Mouse (Mus musculus) bone marrow macrophage, adult 2 months (primary cell): ENCODE data around the gene Rasd1. TPM values are rescaled to one million over a fixed set of nuclear protein-coding genes. Genes with fewer than 3 reads are reported as not detected.

ENCODE experiments used
- H3K27ac ChIP-seq: 2 replicates; pipeline ENCODE4 v1.5.1; 2012; ENCODE audit warnings: low read depth, low read length; ENCODE audit not compliant: insufficient read depth
- H3K4me1 ChIP-seq: 2 replicates; pipeline ENCODE4 v1.6.1; 2012; ENCODE audit warnings: low read length; ENCODE audit not compliant: control insufficient read depth, insufficient read depth
- H3K4me3 ChIP-seq: 2 replicates; pipeline ENCODE4 v1.5.1; 2012; ENCODE audit warnings: mild to moderate bottlenecking, low read length, moderate library complexity; ENCODE audit not compliant: insufficient read depth
- CTCF ChIP-seq: IDR thresholded peaks from 2 replicates; pipeline ENCODE4 v1.5.1; 2012; ENCODE audit warnings: low read depth, mild to moderate bottlenecking, low read length, moderate library complexity
- POLR2A ChIP-seq: IDR thresholded peaks from 2 replicates; pipeline ENCODE4 v1.6.1; 2012; ENCODE audit warnings: mild to moderate bottlenecking, low read depth, low read length, borderline replicate concordance
- polyA plus RNA-seq: library from polyadenylated mRNA; stranded (reverse); fragments of >200 nt; gene quantifications from 2 replicates; pipeline ENCODE4 v1.2.4, GENCODE M21; 2012; ENCODE audit not compliant: missing spikeins, insufficient read depth, insufficient read length

Gene Rasd1
- polyA plus RNA-seq, result not detected in 2 replicates

GRCm38 (mm10) chr11:59964818-59965217, at the start of gene Rasd1:
Gene Rasd1, minus strand, starts transcription at chr11:59964944.
- H3K4me1 ChIP-seq, result peaks cover 7% of the 10 kb centered on the region

GRCm38 (mm10) chr11:60011516-60011915, 46.8 kb upstream of the Rasd1 start:
- Histone ChIP-seq H3K27ac (no peak overlapping the region), H3K4me3 (no peak overlapping the region), H3K4me1 (no peaks in the 10 kb centered on the region)
- TF ChIP-seq POLR2A (no peak), CTCF (no peak)

More at GRCm38 (mm10) chr11:59964818-59965217, at the start of gene Rasd1:
- H3K4me3 ChIP-seq, result peak within 1 kb of the TSS; percentile 66
- H3K27ac ChIP-seq, result no peak within 1 kb of the TSS
- TF ChIP-seq POLR2A (no peak), CTCF (no peak)

- TF ChIP-seq CTCF (no peak), POLR2A (no peak)
- no peak overlapping the region for H3K4me3 ChIP-seq
- H3K4me1 ChIP-seq, result no peaks in the 10 kb centered on the region
Observed at GRCm38 (mm10) chr11:60009451-60009850, 44.7 kb upstream of the Rasd1 start.

GRCm38 (mm10) chr11:60005866-60006265, 41.1 kb upstream of the Rasd1 start:
- H3K4me1 ChIP-seq, result no peaks in the 10 kb centered on the region
- no peak overlapping the region for H3K4me3 ChIP-seq
- no peak for TF ChIP-seq POLR2A
- no peak for TF ChIP-seq CTCF
- no peak overlapping the region for H3K27ac ChIP-seq

More at GRCm38 (mm10) chr11:60009451-60009850, 44.7 kb upstream of the Rasd1 start:
- H3K27ac ChIP-seq, result no peak overlapping the region

GRCm38 (mm10) chr11:60004716-60005115, 40.0 kb upstream of the Rasd1 start:
- Histone ChIP-seq H3K4me3 (no peak overlapping the region), H3K27ac (no peak overlapping the region), H3K4me1 (no peaks in the 10 kb centered on the region)
- TF ChIP-seq POLR2A (no peak), CTCF (no peak)

GRCm38 (mm10) chr11:60003811-60004210, 39.1 kb upstream of the Rasd1 start:
- no peak overlapping the region for H3K27ac ChIP-seq
- no peak for TF ChIP-seq CTCF
- no peak for TF ChIP-seq POLR2A
- H3K4me1 ChIP-seq, result no peaks in the 10 kb centered on the region
- H3K4me3 ChIP-seq, result no peak overlapping the region

GRCm38 (mm10) chr11:60001231-60001980, 36.7 kb upstream of the Rasd1 start:
- no peak for TF ChIP-seq POLR2A
- TF ChIP-seq CTCF, result no peak
- H3K4me3 ChIP-seq, result no peak overlapping the region
- no peaks in the 10 kb centered on the region for H3K4me1 ChIP-seq
- H3K27ac ChIP-seq, result no peak overlapping the region

GRCm38 (mm10) chr11:59994318-59994717, 29.6 kb upstream of the Rasd1 start:
- no peak overlapping the region for H3K4me3 ChIP-seq
- no peak for TF ChIP-seq CTCF
- TF ChIP-seq POLR2A, result no peak
- no peaks in the 10 kb centered on the region for H3K4me1 ChIP-seq
- H3K27ac ChIP-seq, result no peak overlapping the region

GRCm38 (mm10) chr11:59991365-59991764, 26.6 kb upstream of the Rasd1 start:
- no peak overlapping the region for H3K27ac ChIP-seq
- H3K4me1 ChIP-seq, result no peaks in the 10 kb centered on the region
- H3K4me3 ChIP-seq, result no peak overlapping the region
- TF ChIP-seq CTCF (no peak), POLR2A (no peak)

GRCm38 (mm10) chr11:59989406-59989805, 24.7 kb upstream of the Rasd1 start:
- H3K4me1 ChIP-seq, result no peaks in the 10 kb centered on the region
- TF ChIP-seq POLR2A (no peak), CTCF (no peak)

GRCm38 (mm10) chr11:59977831-59978230, 13.1 kb upstream of the Rasd1 start:
- no peak for TF ChIP-seq POLR2A
- no peak for TF ChIP-seq CTCF

More at GRCm38 (mm10) chr11:59989406-59989805, 24.7 kb upstream of the Rasd1 start:
- no peak overlapping the region for H3K27ac ChIP-seq
- no peak overlapping the region for H3K4me3 ChIP-seq

More at GRCm38 (mm10) chr11:59977831-59978230, 13.1 kb upstream of the Rasd1 start:
- Histone ChIP-seq H3K4me3 (no peak overlapping the region), H3K4me1 (no peaks in the 10 kb centered on the region), H3K27ac (no peak overlapping the region)
